Mouse (Mus musculus) midbrain, embryonic 14.5 days (tissue): ENCODE measurements around the gene Pde5a. TPM values are rescaled to one million over a fixed set of nuclear protein-coding genes. Genes with fewer than 3 reads are reported as not detected.

Experiments
- ATAC-seq: fragments of 200-750 bp; cut with Nextera tagmentation; 2 replicates; pipeline ENCODE4 v1.8.0; 2017; ENCODE audit warnings: moderate number of reproducible peaks, moderate library complexity; ENCODE audit not compliant: low FRiP score, low TSS enrichment
- DNase-seq: peaks from one replicate; pipeline ENCODE4 v3.0.0-alpha.2; 2015
- H3K27ac ChIP-seq: fragments of 300-500 bp; sonication (generic); replicated peaks from 2 replicates; pipeline ENCODE4 v1.5.1; 2014; ENCODE audit warnings: mild to moderate bottlenecking, low read depth, low read length, moderate library complexity
- H3K27me3 ChIP-seq: fragments of 300-500 bp; sonication (generic); 2 replicates; pipeline ENCODE4 v1.6.1; 2014; ENCODE audit warnings: low read length, control low read depth, mixed read lengths; ENCODE audit not compliant: control insufficient read depth, insufficient read depth
- H3K36me3 ChIP-seq: fragments of 300-500 bp; sonication (generic); 2 replicates; pipeline ENCODE4 v1.6.1; 2014; ENCODE audit warnings: low read length, control low read depth; ENCODE audit not compliant: control insufficient read depth, insufficient read depth
- H3K4me1 ChIP-seq: fragments of 300-500 bp; sonication (generic); 2 replicates; pipeline ENCODE4 v1.6.1; 2014; ENCODE audit warnings: mild to moderate bottlenecking, antibody characterized with exemption, low read length, control low read depth; ENCODE audit not compliant: control insufficient read depth, insufficient read depth
- H3K4me2 ChIP-seq: fragments of 300-500 bp; sonication (generic); 2 replicates; pipeline ENCODE4 v1.6.1; 2014; ENCODE audit warnings: mild to moderate bottlenecking, low read length, moderate library complexity
- H3K4me3 ChIP-seq: fragments of 300-500 bp; sonication (generic); replicated peaks from 2 replicates; pipeline ENCODE4 v1.5.1; 2014; ENCODE audit warnings: low read depth, low read length
- H3K9ac ChIP-seq: fragments of 300-500 bp; sonication (generic); replicated peaks from 2 replicates; pipeline ENCODE4 v1.6.1; 2014; ENCODE audit warnings: mild to moderate bottlenecking, low read length, moderate library complexity
- H3K9me3 ChIP-seq: fragments of 300-500 bp; sonication (generic); 2 replicates; pipeline ENCODE4 v1.6.1; 2016; ENCODE audit warnings: low read length, control low read depth, mixed read lengths; ENCODE audit not compliant: control insufficient read depth
- WGBS: fragments of 180-500 bp; shearing (Covaris S2); extraction: QIAGEN DNeasy Blood & Tissue Kit; methylation state at CpG from one replicate; pipeline ENCODE4 v1.1.7; 2014; 5-methylcytosine and 5-hydroxymethylcytosine counted together
- polyA plus RNA-seq: library from polyadenylated mRNA; unstranded; fragments of >200 nt; fragmentation: Nextera tagmentation; extraction: Ambion mirVana; gene quantifications from 2 replicates; pipeline ENCODE4 v1.2.1, GENCODE M21; 2014

Pde5a gene
- polyA plus RNA-seq, 1 experiment from 2014 or later = 3.4 TPM

- H3K9me3 ChIP-seq = no peaks in the 10 kb centered on the region
- WGBS = 46% methylated on average over 11 of the region's 11 CpGs
- DNase-seq = peak; percentile 5
These were observed 126.4 kb downstream of the Pde5a start for GRCm38 (mm10) chr3:122855149-122855548.

DNA sequence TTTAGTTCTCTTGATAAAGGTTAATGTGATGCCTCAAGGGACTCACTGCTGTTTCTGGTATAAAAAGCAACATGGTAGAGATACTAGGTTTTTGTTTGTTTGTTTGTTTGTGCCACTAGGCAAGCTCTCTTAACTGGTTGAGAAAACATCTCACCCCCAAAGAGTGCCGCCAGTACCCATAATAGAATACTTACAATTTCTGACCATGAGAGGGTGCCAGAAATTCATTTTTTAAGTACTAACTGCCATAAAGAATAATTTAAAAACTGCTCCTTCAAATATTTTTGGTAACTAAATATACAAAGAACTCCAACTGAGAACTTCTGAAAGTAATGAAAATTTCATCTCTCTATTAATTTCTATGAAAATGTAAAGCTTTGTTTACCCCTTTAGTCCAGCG, 131.1 kb downstream of the Pde5a start:
- H3K9me3 ChIP-seq = no peaks in the 10 kb centered on the region
- 88% methylated on average over 2 of the region's 2 CpGs for WGBS
- H3K9ac ChIP-seq = no peak overlapping the region
- peak; percentile 36 for DNase-seq
- ATAC-seq = no peak
- H3K4me3 ChIP-seq = no peak overlapping the region
- no peak overlapping the region for H3K4me2 ChIP-seq
- no peak overlapping the region for H3K27ac ChIP-seq
- no peaks in the 10 kb centered on the region for H3K4me1 ChIP-seq
- no peaks in the 10 kb centered on the region for H3K36me3 ChIP-seq
- H3K27me3 ChIP-seq = no peaks in the 10 kb centered on the region

More at GRCm38 (mm10) chr3:122855149-122855548, 126.4 kb downstream of the Pde5a start:
- Histone ChIP-seq H3K4me1 (no peaks in the 10 kb centered on the region), H3K36me3 (no peaks in the 10 kb centered on the region), H3K4me3 (no peak overlapping the region), H3K27ac (no peak overlapping the region), H3K4me2 (no peak overlapping the region), H3K27me3 (no peaks in the 10 kb centered on the region), H3K9ac (no peak overlapping the region)
- ATAC-seq = no peak

DNA sequence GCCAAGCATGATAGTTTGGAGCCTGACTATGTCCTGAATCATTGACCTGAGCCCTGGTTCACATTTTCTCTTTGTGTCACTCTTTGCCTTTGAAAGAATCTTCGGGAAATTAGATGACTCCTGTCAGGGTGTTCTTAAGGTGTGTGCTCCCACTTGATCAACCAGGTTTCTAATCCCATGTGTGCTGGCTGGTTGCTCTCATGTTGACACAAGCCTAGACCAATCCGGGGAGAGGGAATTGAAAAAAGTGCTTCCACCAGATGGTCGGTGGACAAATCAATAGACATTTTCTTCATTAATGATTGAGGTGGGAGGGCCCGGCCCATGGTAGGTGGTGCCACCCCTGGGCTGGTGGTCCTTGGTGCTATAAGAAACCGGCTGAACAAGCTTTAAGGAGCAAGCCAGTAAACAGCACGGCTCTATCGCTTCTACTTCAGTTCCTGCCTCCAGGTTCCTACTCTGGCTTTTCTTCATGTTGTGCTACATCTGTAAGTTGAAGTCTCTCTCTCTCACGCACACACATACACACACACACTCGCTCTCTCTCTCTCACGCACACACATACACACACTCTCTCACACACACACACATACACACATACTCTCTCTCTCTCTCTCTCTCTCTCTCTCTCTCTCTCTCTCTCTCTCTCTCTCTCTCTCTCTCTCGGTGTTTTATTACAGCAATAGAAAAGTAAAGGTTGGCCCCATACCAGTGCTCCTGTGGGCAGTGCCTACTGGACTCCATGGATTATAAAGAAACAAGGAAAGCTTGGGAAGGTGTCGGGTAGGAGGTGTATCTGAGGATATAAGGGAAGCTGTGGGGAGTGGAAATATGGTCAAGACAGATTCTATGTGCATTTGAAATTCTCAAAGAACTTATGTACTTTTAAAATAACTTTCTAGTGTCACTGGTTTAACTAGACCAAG, 132.1 kb downstream of the Pde5a start:
- no peak overlapping the region for H3K27ac ChIP-seq
- H3K4me2 ChIP-seq = no peak overlapping the region
- ATAC-seq (no peak), DNase-seq (no peak)
- H3K9me3 ChIP-seq = no peaks in the 10 kb centered on the region
- H3K4me3 ChIP-seq = no peak overlapping the region
- no peak overlapping the region for H3K9ac ChIP-seq
- WGBS = 87% methylated on average over 12 of the region's 12 CpGs
- H3K27me3 ChIP-seq = no peaks in the 10 kb centered on the region
- H3K36me3 ChIP-seq = no peaks in the 10 kb centered on the region
- no peaks in the 10 kb centered on the region for H3K4me1 ChIP-seq

DNA sequence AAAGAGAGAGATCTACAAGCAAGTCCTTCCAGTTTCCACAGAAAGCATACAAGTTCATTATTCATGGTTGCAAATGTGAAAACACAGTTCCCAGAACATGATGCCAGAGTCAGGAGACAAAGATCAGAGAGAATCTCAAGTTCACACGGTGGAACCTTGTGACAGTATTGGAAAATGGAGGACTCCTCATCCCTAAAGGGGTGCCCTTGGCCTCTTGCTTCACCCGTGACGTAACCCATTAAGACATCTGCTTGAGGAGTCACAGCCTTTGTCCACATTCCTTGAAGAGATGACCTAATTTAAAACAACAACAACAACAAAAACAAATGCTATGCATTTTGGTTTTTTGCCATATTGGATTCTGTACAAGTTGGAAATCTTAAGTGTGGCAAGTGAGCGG, 136.3 kb downstream of the Pde5a start:
- 84% methylated on average over 4 of the region's 4 CpGs for WGBS
- no peak overlapping the region for H3K27ac ChIP-seq
- no peak for ATAC-seq

GRCm38 (mm10) chr3:122868270-122868669, 139.5 kb downstream of the Pde5a start:
- Histone ChIP-seq H3K9ac (no peak overlapping the region), H3K36me3 (no peaks in the 10 kb centered on the region), H3K9me3 (no peaks in the 10 kb centered on the region), H3K4me3 (no peak overlapping the region), H3K27me3 (no peaks in the 10 kb centered on the region), H3K4me1 (no peaks in the 10 kb centered on the region), H3K4me2 (no peak overlapping the region), H3K27ac (no peak overlapping the region)
- WGBS = 100% methylated on average over 1 of the region's 1 CpGs
- ATAC-seq (no peak), DNase-seq (no peak)

More for the DNA sequence above, 136.3 kb downstream of the Pde5a start:
- Histone ChIP-seq H3K9ac (no peak overlapping the region), H3K4me2 (no peak overlapping the region), H3K36me3 (no peaks in the 10 kb centered on the region), H3K4me3 (no peak overlapping the region), H3K9me3 (no peaks in the 10 kb centered on the region), H3K4me1 (no peaks in the 10 kb centered on the region), H3K27me3 (no peaks in the 10 kb centered on the region)
- no peak for DNase-seq

GRCm38 (mm10) chr3:122871596-122871995, 142.8 kb downstream of the Pde5a start:
- DNase-seq (no peak), ATAC-seq (no peak)
- WGBS = 89% methylated on average over 1 of the region's 1 CpGs
- Histone ChIP-seq H3K4me2 (no peak overlapping the region), H3K9ac (no peak overlapping the region), H3K27me3 (no peaks in the 10 kb centered on the region), H3K4me1 (no peaks in the 10 kb centered on the region), H3K9me3 (no peaks in the 10 kb centered on the region), H3K27ac (no peak overlapping the region), H3K36me3 (no peaks in the 10 kb centered on the region), H3K4me3 (no peak overlapping the region)

DNA sequence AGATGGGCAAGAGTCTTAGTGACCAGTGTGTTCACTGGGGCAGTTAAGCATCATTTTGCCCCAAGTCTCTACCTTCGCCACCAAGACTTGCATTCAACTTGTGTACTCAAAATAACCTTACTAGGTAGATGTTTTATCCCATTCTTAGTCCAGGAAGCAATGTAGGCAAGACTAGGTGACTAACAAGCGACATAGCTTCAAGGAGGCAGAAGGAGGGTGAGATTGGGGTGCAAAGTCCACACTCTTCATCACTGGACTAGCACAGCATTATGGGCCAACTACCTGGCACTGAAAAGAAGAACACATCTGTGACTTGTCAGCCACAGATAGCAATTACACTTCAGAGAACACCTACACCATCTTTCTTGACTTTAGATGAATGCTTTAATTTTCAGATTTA, 148.1 kb downstream of the Pde5a start:
- H3K36me3 ChIP-seq = no peaks in the 10 kb centered on the region
- H3K9ac ChIP-seq = no peak overlapping the region
- no peak overlapping the region for H3K27ac ChIP-seq
- no peaks in the 10 kb centered on the region for H3K4me1 ChIP-seq
- H3K4me3 ChIP-seq = no peak overlapping the region
- H3K27me3 ChIP-seq = no peaks in the 10 kb centered on the region
- 79% methylated on average over 2 of the region's 2 CpGs for WGBS
- H3K4me2 ChIP-seq = no peak overlapping the region
- DNase-seq (no peak), ATAC-seq (no peak)
- H3K9me3 ChIP-seq = no peaks in the 10 kb centered on the region

DNA sequence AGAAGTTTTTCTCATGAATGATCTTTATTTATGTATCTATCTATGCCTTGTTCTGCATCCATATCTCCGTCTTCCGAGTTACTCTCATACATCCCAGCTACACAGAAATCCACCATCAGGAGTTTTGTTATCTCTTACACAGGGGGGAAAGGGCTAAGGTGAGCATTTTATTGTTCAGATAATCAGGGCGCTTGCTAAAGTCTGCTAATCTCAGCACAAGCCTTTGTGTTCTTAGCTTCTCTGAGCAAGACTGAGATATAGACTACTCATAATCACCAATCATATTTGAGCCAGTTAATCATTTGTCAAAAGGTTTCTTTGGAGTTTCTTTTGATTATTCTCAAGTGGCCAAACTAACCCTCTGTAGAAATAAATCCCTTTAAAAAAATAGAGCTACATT, 148.8 kb downstream of the Pde5a start:
- Histone ChIP-seq H3K36me3 (no peaks in the 10 kb centered on the region), H3K4me1 (no peaks in the 10 kb centered on the region), H3K27me3 (no peaks in the 10 kb centered on the region), H3K9ac (no peak overlapping the region), H3K4me3 (no peak overlapping the region), H3K27ac (no peak overlapping the region), H3K9me3 (no peaks in the 10 kb centered on the region), H3K4me2 (no peak overlapping the region)
- ATAC-seq (no peak), DNase-seq (no peak)
- WGBS = 97% methylated on average over 3 of the region's 3 CpGs

DNA sequence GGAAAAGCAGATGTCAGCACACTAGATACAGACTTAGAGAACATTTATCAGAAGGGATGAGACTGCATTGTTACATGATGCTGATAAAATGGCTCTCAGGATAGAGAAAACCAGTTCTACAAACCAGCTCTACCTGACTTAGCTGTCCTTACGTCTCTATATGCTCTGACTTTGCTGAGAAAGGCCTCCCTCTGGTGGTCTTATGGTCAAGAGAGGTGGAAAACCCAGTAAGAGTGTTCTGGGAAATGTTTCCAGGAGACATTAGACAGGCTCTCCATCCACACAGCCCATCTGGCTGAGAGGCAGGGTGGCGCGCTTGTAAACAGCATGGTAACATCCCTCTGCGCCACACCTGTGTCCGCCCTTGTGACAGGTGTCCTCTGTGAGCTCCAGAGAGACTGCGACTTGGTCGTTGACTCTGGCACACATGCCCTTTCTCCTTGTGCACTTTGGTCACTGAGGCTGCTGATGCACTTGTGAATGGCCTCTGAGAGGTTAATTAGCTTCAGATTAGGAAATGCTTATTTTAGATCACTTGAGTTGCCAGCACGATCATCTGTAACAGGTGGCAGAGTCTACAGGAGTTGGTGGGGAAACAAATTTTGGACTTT, 150.1 kb downstream of the Pde5a start:
- ATAC-seq (no peak), DNase-seq (no peak)
- 95% methylated on average over 8 of the region's 8 CpGs for WGBS
- H3K27ac ChIP-seq = no peak overlapping the region
- H3K4me1 ChIP-seq = no peaks in the 10 kb centered on the region
- no peak overlapping the region for H3K9ac ChIP-seq
- H3K36me3 ChIP-seq = no peaks in the 10 kb centered on the region
- no peaks in the 10 kb centered on the region for H3K27me3 ChIP-seq
- no peak overlapping the region for H3K4me3 ChIP-seq
- H3K4me2 ChIP-seq = no peak overlapping the region
- H3K9me3 ChIP-seq = no peaks in the 10 kb centered on the region
